Mouse (Mus musculus) heart, adult 18-20 months (tissue): Measurements from ENCODE around the gene Cnksr3. TPM values are rescaled to one million over a fixed set of nuclear protein-coding genes. Genes with fewer than 3 reads are reported as not detected.

Experiments
- DNase-seq, 2 experiments: peaks; one replicate each; pipeline ENCODE4 v3.0.0; 2021 to 2022; ENCODE audit warnings: mixed read lengths in 1 of 2
- total RNA-seq, 2 experiments: library from RNA; stranded (reverse); gene quantifications; 2 replicates each; pipeline ENCODE4 v1.2.3; 2021

The Cnksr3 gene
- total RNA-seq, 2 experiments from 2014 or later = 32.7 to 33.7 TPM

- DNase-seq = no peak
Observed at GRCm38 (mm10) chr10:7196668-7197400, 15.2 kb downstream of the Cnksr3 start.

- no peak for DNase-seq
Observed at GRCm38 (mm10) chr10:7195927-7196326, 16.1 kb downstream of the Cnksr3 start.

- DNase-seq = no peak
Observed at GRCm38 (mm10) chr10:7191721-7192413, 20.2 kb downstream of the Cnksr3 start.

- DNase-seq = no peak
Observed at GRCm38 (mm10) chr10:7189194-7189593, 22.8 kb downstream of the Cnksr3 start.

GRCm38 (mm10) chr10:7187881-7188280 is 24.2 kb downstream of the Cnksr3 start:
- peak in 1 of 2 experiments; percentile 55 for DNase-seq

GRCm38 (mm10) chr10:7186992-7187391 is 25.0 kb downstream of the Cnksr3 start:
- no peak for DNase-seq

GRCm38 (mm10) chr10:7186018-7186417 is 26.0 kb downstream of the Cnksr3 start:
- DNase-seq = no peak

GRCm38 (mm10) chr10:7183171-7183631 is 28.8 kb downstream of the Cnksr3 start:
- DNase-seq = peak in 1 of 2 experiments; percentile 25

- DNase-seq = peak; percentile 31 to 45
Observed at GRCm38 (mm10) chr10:7182555-7183170, 29.4 kb downstream of the Cnksr3 start.

GRCm38 (mm10) chr10:7180296-7180695 is 31.7 kb downstream of the Cnksr3 start:
- no peak for DNase-seq

- no peak for DNase-seq
Observed at GRCm38 (mm10) chr10:7178571-7178970, 33.5 kb downstream of the Cnksr3 start.

- no peak for DNase-seq
Observed at GRCm38 (mm10) chr10:7176205-7176910, 35.7 kb downstream of the Cnksr3 start.

GRCm38 (mm10) chr10:7174480-7174879 is 37.6 kb downstream of the Cnksr3 start:
- peak in 1 of 2 experiments; percentile 15 for DNase-seq

- DNase-seq = no peak
Observed at GRCm38 (mm10) chr10:7173098-7173497, 38.9 kb downstream of the Cnksr3 start.

GRCm38 (mm10) chr10:7170434-7170833 is 41.6 kb downstream of the Cnksr3 start:
- DNase-seq = no peak

GRCm38 (mm10) chr10:7163031-7163430 is 49.0 kb downstream of the Cnksr3 start:
- no peak for DNase-seq

- peak; percentile 16 to 53 for DNase-seq
Observed at GRCm38 (mm10) chr10:7159061-7159511, 53.0 kb downstream of the Cnksr3 start.

- peak; percentile 62 to 71 for DNase-seq
Observed at GRCm38 (mm10) chr10:7158285-7159060, 53.6 kb downstream of the Cnksr3 start.

GRCm38 (mm10) chr10:7154877-7155276 is 57.2 kb downstream of the Cnksr3 start:
- no peak for DNase-seq

GRCm38 (mm10) chr10:7152926-7153325 is 59.1 kb downstream of the Cnksr3 start:
- no peak for DNase-seq
